Mouse (Mus musculus): ENCODE measurements at regions not wholly inside any gene's neighbourhood (a gene's known extent, or its start where the extent isn't known, plus 50 kb on each side); places are given as distances from the start of the nearest gene placed in this dataset.

DNA sequence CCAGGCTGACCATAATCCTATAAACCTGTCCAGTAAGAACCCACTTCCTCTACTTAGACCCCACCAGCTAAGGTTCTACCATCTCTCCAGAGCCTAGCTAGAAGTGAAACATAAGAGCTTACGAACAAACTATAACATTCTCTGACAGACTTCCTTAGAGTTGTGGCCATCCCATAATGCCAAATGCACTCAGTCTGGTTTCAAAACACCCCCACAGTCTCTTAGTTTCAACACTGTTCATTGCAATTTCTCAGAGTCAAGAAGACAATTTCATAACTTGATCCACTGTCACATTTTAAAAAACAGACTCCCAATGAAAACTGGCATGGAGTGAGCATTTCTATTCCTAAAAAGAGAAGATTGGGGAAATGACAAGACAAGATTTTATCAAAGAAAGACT is 139.2 kb upstream of the Kcnip4 start:
- DNase-seq (ENCODE audit: low spot score) = no peak
- no peaks in the 10 kb centered on the region for H3K9me3 ChIP-seq (replicated peaks)
- no peak for TF ChIP-seq POLR2AphosphoS5 (IDR thresholded peaks at IDR 0.05; ENCODE audit: insufficient replicate concordance, low read depth, low read length)
- no peak for TF ChIP-seq TAL1 (conservative IDR thresholded peaks at IDR 0.05; ENCODE audit: low read depth, low read length)
- TF ChIP-seq CTCF (IDR thresholded peaks at IDR 0.05; ENCODE audit: low read depth, low read length) = no peak
- TF ChIP-seq GATA1 (IDR thresholded peaks at IDR 0.05; ENCODE audit: borderline replicate concordance, low read length) = no peak
- TF ChIP-seq GATA2 (IDR thresholded peaks at IDR 0.05; ENCODE audit: borderline replicate concordance, low read depth, low read length) = no peak
- H3K36me3 ChIP-seq (replicated peaks) = no peaks in the 10 kb centered on the region
- no peak overlapping the region for H3K4me3 ChIP-seq (ENCODE audit: low read depth, low read length)
- H3K4me1 ChIP-seq (ENCODE audit: insufficient read depth, low read depth, low read length) = no peaks in the 10 kb centered on the region
- H3K27me3 ChIP-seq (ENCODE audit: insufficient read depth, low read length) = no peaks in the 10 kb centered on the region
- no peak for ATAC-seq (ENCODE audit: extremely low read depth, insufficient number of reproducible peaks, low FRiP score, poor library complexity, severe bottlenecking)

DNA sequence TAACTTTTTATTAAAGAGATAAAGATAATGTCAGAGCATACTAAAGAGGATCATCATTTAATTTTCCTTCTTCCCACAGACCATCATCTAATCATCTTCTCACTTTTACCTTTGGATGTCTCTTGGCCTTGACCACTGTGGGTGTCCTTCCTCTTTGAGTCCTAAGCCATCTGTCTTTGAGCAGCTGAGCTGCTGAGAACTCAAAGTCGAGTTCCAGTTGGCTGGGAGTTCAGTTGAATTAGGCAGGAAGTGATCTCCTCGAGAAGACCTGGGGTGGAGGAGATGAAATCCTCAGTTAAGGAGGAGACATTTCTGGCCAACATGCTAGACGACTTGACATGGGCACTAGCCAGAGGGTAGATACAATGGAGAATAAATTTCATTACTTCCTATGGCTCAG is 137.4 kb upstream of the Kcnip4 start:
- H3K27me3 ChIP-seq (ENCODE audit: insufficient read depth, low read length) = no peaks in the 10 kb centered on the region
- DNase-seq (ENCODE audit: low spot score) (no peak), ATAC-seq (ENCODE audit: extremely low read depth, insufficient number of reproducible peaks, low FRiP score, poor library complexity, severe bottlenecking) (no peak)
- TF ChIP-seq CTCF (IDR thresholded peaks at IDR 0.05; ENCODE audit: low read depth, low read length) = no peak
- no peak overlapping the region for H3K4me3 ChIP-seq (ENCODE audit: low read depth, low read length)
- no peaks in the 10 kb centered on the region for H3K4me1 ChIP-seq (ENCODE audit: insufficient read depth, low read depth, low read length)
- no peaks in the 10 kb centered on the region for H3K9me3 ChIP-seq (replicated peaks)
- no peaks in the 10 kb centered on the region for H3K36me3 ChIP-seq (replicated peaks)

DNA sequence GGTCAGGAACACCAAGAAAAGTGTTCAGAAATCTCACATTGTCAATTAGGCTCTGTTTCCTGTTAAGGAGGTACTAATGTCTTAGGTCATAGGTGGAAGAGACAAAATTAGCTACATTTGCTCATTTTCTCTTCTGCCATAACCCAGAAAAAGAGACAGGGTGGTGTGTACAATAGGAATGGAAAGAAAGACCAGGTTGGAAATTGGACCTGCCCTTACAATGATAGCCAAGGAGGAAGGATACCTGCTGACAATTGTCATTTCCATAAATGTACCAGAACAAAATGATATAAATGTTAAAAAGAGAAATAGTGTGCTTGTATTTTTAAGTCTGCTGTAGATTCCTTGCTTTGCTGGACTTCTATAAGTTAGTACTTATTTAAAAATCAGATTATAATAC is 135.9 kb upstream of the Kcnip4 start:
- no peak overlapping the region for H3K4me3 ChIP-seq (ENCODE audit: low read depth, low read length)
- TF ChIP-seq POLR2AphosphoS5 (IDR thresholded peaks at IDR 0.05; ENCODE audit: insufficient replicate concordance, low read depth, low read length) = no peak
- no peak for TF ChIP-seq CTCF (IDR thresholded peaks at IDR 0.05; ENCODE audit: low read depth, low read length)
- TF ChIP-seq GATA2 (IDR thresholded peaks at IDR 0.05; ENCODE audit: borderline replicate concordance, low read depth, low read length) = no peak
- TF ChIP-seq GATA1 (IDR thresholded peaks at IDR 0.05; ENCODE audit: borderline replicate concordance, low read length) = no peak
- TF ChIP-seq TAL1 (conservative IDR thresholded peaks at IDR 0.05; ENCODE audit: low read depth, low read length) = no peak
- DNase-seq (ENCODE audit: low spot score) = no peak
- H3K9me3 ChIP-seq (replicated peaks) = no peaks in the 10 kb centered on the region
- no peaks in the 10 kb centered on the region for H3K4me1 ChIP-seq (ENCODE audit: insufficient read depth, low read depth, low read length)
- H3K36me3 ChIP-seq (replicated peaks) = no peaks in the 10 kb centered on the region
- no peaks in the 10 kb centered on the region for H3K27me3 ChIP-seq (ENCODE audit: insufficient read depth, low read length)
- no peak for ATAC-seq (ENCODE audit: extremely low read depth, insufficient number of reproducible peaks, low FRiP score, poor library complexity, severe bottlenecking)

DNA sequence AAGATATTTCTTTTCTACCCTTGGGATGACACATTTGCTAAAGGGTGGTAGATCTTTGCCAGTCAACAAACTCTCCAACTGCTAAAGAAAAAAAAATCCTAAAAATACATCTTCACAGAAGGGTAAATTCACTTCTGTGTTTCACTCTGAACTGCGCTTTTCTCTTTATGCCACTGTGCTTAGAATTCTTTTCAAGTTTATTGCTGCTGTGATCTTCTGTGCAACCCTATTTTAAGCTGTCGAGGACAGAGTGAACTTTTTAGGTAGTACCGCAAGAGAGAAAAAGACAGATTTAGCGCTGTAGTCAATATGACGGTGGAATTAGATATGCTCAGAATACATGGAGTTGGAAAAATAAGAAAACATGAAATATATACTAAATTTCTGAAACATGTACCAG is 126.2 kb upstream of the Kcnip4 start:
- Histone ChIP-seq H3K4me1 (ENCODE audit: insufficient read depth, low read depth, low read length) (no peaks in the 10 kb centered on the region), H3K27me3 (ENCODE audit: insufficient read depth, low read length) (no peaks in the 10 kb centered on the region), H3K9me3 (replicated peaks) (no peaks in the 10 kb centered on the region), H3K4me3 (ENCODE audit: low read depth, low read length) (no peak overlapping the region), H3K36me3 (replicated peaks) (no peaks in the 10 kb centered on the region)
- DNase-seq (ENCODE audit: low spot score) = no peak
- TF ChIP-seq POLR2AphosphoS5 (IDR thresholded peaks at IDR 0.05; ENCODE audit: insufficient replicate concordance, low read depth, low read length) (no peak), GATA2 (IDR thresholded peaks at IDR 0.05; ENCODE audit: borderline replicate concordance, low read depth, low read length) (no peak), TAL1 (conservative IDR thresholded peaks at IDR 0.05; ENCODE audit: low read depth, low read length) (no peak), CTCF (IDR thresholded peaks at IDR 0.05; ENCODE audit: low read depth, low read length) (no peak), GATA1 (IDR thresholded peaks at IDR 0.05; ENCODE audit: borderline replicate concordance, low read length) (no peak)
- no peak for ATAC-seq (ENCODE audit: extremely low read depth, insufficient number of reproducible peaks, low FRiP score, poor library complexity, severe bottlenecking)

DNA sequence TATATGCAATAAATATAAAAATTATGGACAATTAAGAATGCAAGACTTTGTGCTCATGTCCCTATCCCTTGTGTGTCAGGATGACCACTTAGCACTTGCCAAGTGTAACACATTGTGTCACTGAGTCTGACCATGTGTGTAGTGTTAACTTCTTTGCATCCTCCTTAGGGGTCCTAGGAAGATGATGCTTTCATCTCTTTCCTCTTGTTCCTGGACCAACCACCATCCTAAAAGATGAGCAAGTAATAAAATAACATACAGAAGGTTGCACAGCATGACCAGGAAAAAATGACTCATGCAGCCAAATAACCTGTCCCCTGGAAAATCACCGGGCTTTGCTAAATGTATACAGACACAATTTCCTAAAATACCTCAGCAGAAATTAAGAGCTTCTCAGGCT is 121.1 kb upstream of the Kcnip4 start:
- ATAC-seq (ENCODE audit: extremely low read depth, insufficient number of reproducible peaks, low FRiP score, poor library complexity, severe bottlenecking) (no peak), DNase-seq (ENCODE audit: low spot score) (no peak)
- TF ChIP-seq POLR2AphosphoS5 (IDR thresholded peaks at IDR 0.05; ENCODE audit: insufficient replicate concordance, low read depth, low read length) = no peak
- TF ChIP-seq CTCF (IDR thresholded peaks at IDR 0.05; ENCODE audit: low read depth, low read length) = no peak
- TF ChIP-seq TAL1 (conservative IDR thresholded peaks at IDR 0.05; ENCODE audit: low read depth, low read length) = no peak
- no peak for TF ChIP-seq GATA2 (IDR thresholded peaks at IDR 0.05; ENCODE audit: borderline replicate concordance, low read depth, low read length)
- TF ChIP-seq GATA1 (IDR thresholded peaks at IDR 0.05; ENCODE audit: borderline replicate concordance, low read length) = no peak
- Histone ChIP-seq H3K4me1 (ENCODE audit: insufficient read depth, low read depth, low read length) (no peaks in the 10 kb centered on the region), H3K27me3 (ENCODE audit: insufficient read depth, low read length) (no peaks in the 10 kb centered on the region), H3K9me3 (replicated peaks) (no peaks in the 10 kb centered on the region), H3K4me3 (ENCODE audit: low read depth, low read length) (no peak overlapping the region), H3K36me3 (replicated peaks) (no peaks in the 10 kb centered on the region)

DNA sequence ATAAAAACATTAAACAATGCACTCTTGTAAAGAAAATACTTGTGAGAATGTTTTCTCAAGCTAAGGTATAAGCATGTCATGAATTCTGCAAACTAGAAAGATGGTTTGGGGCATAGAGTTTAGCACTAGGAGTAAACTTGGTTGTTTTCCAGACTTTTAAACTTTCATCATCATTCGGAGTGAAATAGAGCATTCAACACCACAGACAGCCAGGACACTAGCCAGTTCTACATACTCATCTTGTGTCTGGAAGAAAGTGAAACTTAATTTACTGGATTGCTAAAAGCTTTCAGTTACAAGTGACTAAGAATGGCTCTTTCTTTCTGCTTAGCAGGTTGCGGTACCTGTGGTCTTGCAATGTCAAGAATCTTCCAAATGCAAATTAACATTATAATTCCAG is 119.9 kb upstream of the Kcnip4 start:
- H3K9me3 ChIP-seq (replicated peaks) = no peaks in the 10 kb centered on the region
- H3K36me3 ChIP-seq (replicated peaks) = no peaks in the 10 kb centered on the region
- H3K27me3 ChIP-seq (ENCODE audit: insufficient read depth, low read length) = no peaks in the 10 kb centered on the region
- H3K4me3 ChIP-seq (ENCODE audit: low read depth, low read length) = no peak overlapping the region
- no peak for TF ChIP-seq CTCF (IDR thresholded peaks at IDR 0.05; ENCODE audit: low read depth, low read length)
- no peak for TF ChIP-seq TAL1 (conservative IDR thresholded peaks at IDR 0.05; ENCODE audit: low read depth, low read length)
- TF ChIP-seq GATA2 (IDR thresholded peaks at IDR 0.05; ENCODE audit: borderline replicate concordance, low read depth, low read length) = no peak
- no peak for TF ChIP-seq POLR2AphosphoS5 (IDR thresholded peaks at IDR 0.05; ENCODE audit: insufficient replicate concordance, low read depth, low read length)
- no peak for TF ChIP-seq GATA1 (IDR thresholded peaks at IDR 0.05; ENCODE audit: borderline replicate concordance, low read length)
- no peak for ATAC-seq (ENCODE audit: extremely low read depth, insufficient number of reproducible peaks, low FRiP score, poor library complexity, severe bottlenecking)
- DNase-seq (ENCODE audit: low spot score) = no peak
- no peaks in the 10 kb centered on the region for H3K4me1 ChIP-seq (ENCODE audit: insufficient read depth, low read depth, low read length)

DNA sequence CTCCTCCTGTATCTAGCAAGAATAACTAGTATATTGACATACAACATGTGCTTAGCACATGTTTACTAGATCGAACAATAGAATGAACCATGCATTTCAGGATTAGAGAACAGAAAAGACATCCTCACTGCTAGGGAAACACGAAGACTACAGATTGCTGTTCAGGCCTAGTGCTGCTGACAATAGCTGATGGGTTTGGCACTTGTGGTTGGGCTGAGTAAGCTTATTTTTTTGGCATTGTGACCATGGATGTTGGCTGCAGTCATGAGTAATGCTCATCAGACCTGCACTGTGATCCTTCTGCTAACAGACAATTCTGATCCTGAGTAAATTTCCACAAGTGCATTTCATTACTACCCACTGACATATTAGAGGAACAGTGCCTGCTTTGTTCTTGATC is 117.7 kb upstream of the Kcnip4 start:
- Histone ChIP-seq H3K27me3 (ENCODE audit: insufficient read depth, low read length) (no peaks in the 10 kb centered on the region), H3K4me1 (ENCODE audit: insufficient read depth, low read depth, low read length) (no peaks in the 10 kb centered on the region), H3K4me3 (ENCODE audit: low read depth, low read length) (no peak overlapping the region), H3K36me3 (replicated peaks) (no peaks in the 10 kb centered on the region), H3K9me3 (replicated peaks) (no peaks in the 10 kb centered on the region)
- no peak for DNase-seq (ENCODE audit: low spot score)
- TF ChIP-seq TAL1 (conservative IDR thresholded peaks at IDR 0.05; ENCODE audit: low read depth, low read length) (no peak), POLR2AphosphoS5 (IDR thresholded peaks at IDR 0.05; ENCODE audit: insufficient replicate concordance, low read depth, low read length) (no peak), GATA2 (IDR thresholded peaks at IDR 0.05; ENCODE audit: borderline replicate concordance, low read depth, low read length) (no peak), CTCF (IDR thresholded peaks at IDR 0.05; ENCODE audit: low read depth, low read length) (no peak), GATA1 (IDR thresholded peaks at IDR 0.05; ENCODE audit: borderline replicate concordance, low read length) (no peak)
- no peak for ATAC-seq (ENCODE audit: extremely low read depth, insufficient number of reproducible peaks, low FRiP score, poor library complexity, severe bottlenecking)
